Mouse (Mus musculus): ENCODE results near the gene Hmgcs2. TPM values are rescaled to one million over a fixed set of nuclear protein-coding genes. Genes with fewer than 3 reads are reported as not detected.

The Hmgcs2 gene
- 4.5 TPM for polyA plus RNA-seq (2014; fragmentation: Illumina TruSeq; extraction: RNeasy Lipid Tissue Mini Kit (QIAGEN cat#74804); ENCODE audit: low read depth, low replicate concordance)

GRCm38 (mm10) chr3:98280204-98280932 is at the start of gene Hmgcs2:
Gene Hmgcs2, plus strand, starts transcription at chr3:98280435.

DNA sequence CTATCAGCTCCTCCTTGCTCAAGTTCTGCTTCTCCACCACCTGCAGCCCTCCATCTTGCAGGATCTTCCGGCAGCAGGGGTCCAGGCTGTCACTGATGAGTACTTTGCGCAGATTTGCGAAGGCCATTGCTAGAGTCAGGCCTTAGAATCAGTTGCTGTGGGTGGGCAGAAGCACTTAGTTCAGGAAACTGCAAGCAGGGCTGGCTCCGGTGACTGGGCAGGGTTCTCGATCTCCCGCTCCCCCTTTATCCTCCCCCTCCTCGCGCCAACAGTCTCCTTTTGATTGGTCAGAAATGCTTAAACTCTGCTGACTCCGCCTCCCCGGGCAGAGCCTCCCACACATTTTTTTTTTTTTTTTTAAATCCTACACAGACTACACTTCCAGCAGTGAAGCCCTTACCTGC is 59.5 kb downstream of the Hmgcs2 start, which contains the start of gene Phgdh:
Gene Phgdh (minus strand): TSS at position 285 of the 404 bp plus-strand sequence.

Other genes with a start within 250 kb of the Hmgcs2 start
- not detected for gene Adam30, start 119.8 kb upstream of the Hmgcs2 start, polyA plus RNA-seq (2014; fragmentation: Illumina TruSeq; extraction: RNeasy Lipid Tissue Mini Kit (QIAGEN cat#74804); ENCODE audit: low read depth, low replicate concordance)
- not detected for gene Reg4, start 58.3 kb upstream of the Hmgcs2 start, polyA plus RNA-seq (2014; fragmentation: Illumina TruSeq; extraction: RNeasy Lipid Tissue Mini Kit (QIAGEN cat#74804); ENCODE audit: low read depth, low replicate concordance)
- gene Phgdh, start 59.6 kb downstream of the Hmgcs2 start, polyA plus RNA-seq (2014; fragmentation: Illumina TruSeq; extraction: RNeasy Lipid Tissue Mini Kit (QIAGEN cat#74804); ENCODE audit: low read depth, low replicate concordance): 3.9 TPM
- gene Zfp697, start 102.0 kb downstream of the Hmgcs2 start, polyA plus RNA-seq (2014; fragmentation: Illumina TruSeq; extraction: RNeasy Lipid Tissue Mini Kit (QIAGEN cat#74804); ENCODE audit: low read depth, low replicate concordance): 7.0 TPM
- not detected for gene Gm4450, start 176.7 kb downstream of the Hmgcs2 start, polyA plus RNA-seq (2014; fragmentation: Illumina TruSeq; extraction: RNeasy Lipid Tissue Mini Kit (QIAGEN cat#74804); ENCODE audit: low read depth, low replicate concordance)
- not detected for gene Hsd3b4, start 230.1 kb downstream of the Hmgcs2 start, polyA plus RNA-seq (2014; fragmentation: Illumina TruSeq; extraction: RNeasy Lipid Tissue Mini Kit (QIAGEN cat#74804); ENCODE audit: low read depth, low replicate concordance)